Mouse (Mus musculus) lung, postnatal 10 days (tissue): ENCODE data around the gene Fbf1.

Source experiments
- DNase-seq: peaks from one replicate; pipeline ENCODE4 v3.0.0; 2021

The Fbf1 gene

DNA sequence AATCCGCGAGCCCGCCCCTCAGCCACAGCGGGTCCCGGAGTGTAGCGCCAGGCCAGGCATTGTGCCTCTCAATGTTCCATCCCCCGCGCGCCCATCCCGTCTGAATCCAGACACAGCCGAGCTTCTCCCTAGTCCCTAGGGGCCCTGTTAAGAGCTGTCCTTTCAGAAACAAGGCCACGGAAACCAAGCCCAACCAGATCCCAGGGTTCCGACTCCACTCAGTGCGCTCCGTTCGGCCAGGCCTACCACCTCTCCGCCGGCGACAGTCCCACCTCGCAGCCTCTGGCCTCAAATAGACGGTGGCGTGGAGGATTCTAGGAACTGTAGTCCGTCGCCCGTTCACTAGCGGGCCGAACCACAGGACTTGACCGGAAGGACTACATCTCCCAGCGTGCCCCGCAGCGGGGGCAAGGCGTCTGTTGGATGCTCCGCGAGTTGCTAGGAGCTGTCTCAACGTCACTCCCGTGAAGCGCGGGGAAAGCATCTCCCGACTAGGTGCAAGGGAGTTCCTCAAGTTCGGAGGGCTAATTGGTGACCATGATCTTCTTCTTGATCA is at the start of gene Fbf1:
Gene Fbf1 (minus strand): TSS at position 283 of the 556 bp plus-strand sequence.
- peak; percentile 97 for DNase-seq

GRCm38 (mm10) chr11:116216549-116216948 is 48.6 kb upstream of the Fbf1 start:
- no peak for DNase-seq

DNA sequence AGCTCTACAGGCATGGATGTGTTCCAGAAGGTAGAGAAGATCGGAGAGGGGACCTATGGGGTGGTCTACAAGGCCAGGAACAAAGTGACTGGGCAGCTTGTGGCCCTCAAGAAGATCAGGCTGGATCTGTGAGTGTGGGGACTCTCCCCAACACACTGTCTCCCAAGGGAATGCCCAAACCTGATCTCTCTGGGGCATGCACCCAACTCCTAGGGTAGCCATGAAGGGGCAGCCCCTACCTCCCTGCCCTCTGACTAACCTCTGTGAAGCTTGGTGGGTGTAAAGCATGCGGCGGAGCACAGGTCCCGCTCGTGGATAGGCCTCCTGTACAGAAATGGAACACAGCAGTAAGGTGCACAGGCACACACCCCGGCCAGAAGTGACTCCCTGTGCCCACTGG is 48.0 kb upstream of the Fbf1 start:
- no peak for DNase-seq

GRCm38 (mm10) chr11:116215181-116215580 is 47.2 kb upstream of the Fbf1 start:
- peak; percentile 46 for DNase-seq

- no peak for DNase-seq
Measured at GRCm38 (mm10) chr11:116213877-116214510, 46.0 kb upstream of the Fbf1 start.

- DNase-seq, result no peak
Measured at GRCm38 (mm10) chr11:116212847-116213246, 44.9 kb upstream of the Fbf1 start.

- no peak for DNase-seq
Measured at GRCm38 (mm10) chr11:116210696-116211095, 42.7 kb upstream of the Fbf1 start.

GRCm38 (mm10) chr11:116209257-116209656 is 41.3 kb upstream of the Fbf1 start:
- DNase-seq, result no peak

- no peak for DNase-seq
Measured at GRCm38 (mm10) chr11:116208660-116209059, 40.7 kb upstream of the Fbf1 start.

- no peak for DNase-seq
Measured at GRCm38 (mm10) chr11:116206678-116207077, 38.7 kb upstream of the Fbf1 start.

GRCm38 (mm10) chr11:116203150-116203549 is 35.2 kb upstream of the Fbf1 start:
- no peak for DNase-seq

GRCm38 (mm10) chr11:116201151-116201550 is 33.2 kb upstream of the Fbf1 start:
- no peak for DNase-seq

DNA sequence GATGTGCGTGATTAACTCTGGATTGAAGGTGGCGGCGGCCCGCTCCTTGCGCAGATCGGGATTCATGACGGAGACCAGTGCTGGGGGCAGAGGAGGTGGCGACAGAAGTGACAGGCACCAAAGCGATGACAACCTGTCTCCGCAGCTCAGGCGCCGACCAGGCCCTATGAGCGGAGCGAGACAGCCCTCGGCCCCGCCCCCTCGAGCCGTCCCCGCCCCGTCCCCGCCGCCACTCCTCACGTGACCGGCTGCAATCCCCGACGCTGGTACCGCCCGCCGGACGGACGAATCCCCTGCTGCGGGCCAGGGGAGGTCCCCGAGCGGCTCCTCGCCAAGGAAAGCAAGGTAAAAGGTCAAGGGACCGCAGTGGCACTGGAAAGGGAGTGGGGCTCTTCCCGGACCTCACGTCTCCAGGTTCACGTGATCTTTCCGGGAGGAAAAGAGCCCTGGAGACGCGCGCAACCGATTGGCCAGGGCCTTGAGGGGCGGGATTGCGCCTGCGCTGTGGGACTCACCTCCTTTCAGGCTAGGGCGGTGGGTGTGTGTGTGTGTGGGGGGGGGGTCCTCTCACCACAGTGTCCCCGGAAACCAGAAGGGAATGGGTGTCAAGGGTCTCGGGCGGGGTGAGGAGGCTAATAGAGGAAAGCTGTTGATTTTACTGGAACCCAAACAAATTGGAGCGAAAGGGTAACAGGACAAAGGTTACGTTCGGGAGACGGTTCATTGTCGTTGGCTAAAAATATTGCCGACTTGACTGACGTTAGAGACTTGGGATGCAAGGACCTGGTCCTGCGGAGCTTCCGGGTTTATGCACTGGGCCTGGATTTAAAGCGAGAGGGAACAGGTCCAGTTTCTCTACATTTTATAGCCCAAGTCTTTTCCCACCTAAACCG is 30.9 kb upstream of the Fbf1 start, which contains the start of the genes Ten1 and Acox1:
Gene Ten1 (plus strand): TSS at position 217 of the 893 bp plus-strand sequence.
Gene Acox1 (minus strand): TSS at position 407 of the 893 bp plus-strand sequence.
- peak; percentile 98 for DNase-seq

- no peak for DNase-seq
Measured at GRCm38 (mm10) chr11:116198132-116198531, 30.2 kb upstream of the Fbf1 start.

GRCm38 (mm10) chr11:116197584-116197906 is 29.6 kb upstream of the Fbf1 start:
- DNase-seq, result no peak

DNA sequence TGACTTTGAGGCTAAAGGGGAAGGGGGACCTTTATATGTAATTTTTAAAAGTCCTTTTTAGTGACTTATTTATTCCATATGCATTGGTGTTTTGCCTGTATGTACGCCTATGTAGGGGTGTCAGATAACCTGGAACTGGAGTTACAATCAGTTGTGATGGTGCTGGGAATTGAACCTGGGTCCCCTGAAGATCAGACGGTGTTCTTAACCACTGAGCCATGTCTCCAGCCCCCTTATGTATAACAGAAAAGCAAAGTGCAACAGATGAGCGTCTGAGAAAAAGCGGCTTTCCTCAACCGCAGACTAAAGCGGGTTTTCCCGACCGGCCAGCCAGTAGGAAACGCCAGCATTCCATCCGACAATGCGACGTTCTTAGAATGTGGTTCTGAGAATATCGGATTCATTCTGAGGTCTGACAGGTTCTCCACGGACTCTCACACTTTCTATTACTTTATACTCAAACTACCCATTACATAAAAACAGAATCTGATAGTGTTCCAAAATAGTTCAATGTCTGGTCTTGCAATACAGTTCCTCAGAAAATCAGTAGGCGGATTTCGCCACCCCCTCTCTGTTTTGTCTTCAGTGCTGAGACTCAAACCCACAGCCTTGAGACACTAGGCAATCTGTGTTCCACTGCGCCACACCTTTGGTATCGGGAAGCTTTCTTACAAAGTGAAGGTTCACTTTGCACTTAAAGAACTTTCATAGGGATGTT is 29.1 kb upstream of the Fbf1 start:
- no peak for DNase-seq

GRCm38 (mm10) chr11:116196336-116196735 is 28.4 kb upstream of the Fbf1 start:
- no peak for DNase-seq

- no peak for DNase-seq
Measured at GRCm38 (mm10) chr11:116195252-116195651, 27.3 kb upstream of the Fbf1 start.

DNA sequence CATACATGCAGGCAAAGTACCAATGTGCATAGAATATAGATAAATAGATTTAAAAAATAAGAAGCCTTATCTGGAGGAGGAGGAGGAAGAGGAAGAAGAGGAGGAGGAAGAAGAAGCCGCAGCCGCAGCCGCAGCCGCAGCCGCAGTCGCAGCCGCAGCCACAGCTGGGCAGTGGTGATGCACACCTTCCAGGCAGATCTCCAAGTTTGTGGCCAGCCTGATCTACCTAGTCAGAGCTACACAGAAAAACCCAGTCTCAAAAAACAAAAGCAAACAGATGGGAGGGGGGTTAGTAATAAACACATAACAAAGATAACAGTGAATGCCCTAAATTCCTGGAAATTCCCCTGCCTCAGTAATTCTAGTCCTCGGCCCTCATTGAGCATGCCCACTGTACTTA is 26.7 kb upstream of the Fbf1 start:
- no peak for DNase-seq

DNA sequence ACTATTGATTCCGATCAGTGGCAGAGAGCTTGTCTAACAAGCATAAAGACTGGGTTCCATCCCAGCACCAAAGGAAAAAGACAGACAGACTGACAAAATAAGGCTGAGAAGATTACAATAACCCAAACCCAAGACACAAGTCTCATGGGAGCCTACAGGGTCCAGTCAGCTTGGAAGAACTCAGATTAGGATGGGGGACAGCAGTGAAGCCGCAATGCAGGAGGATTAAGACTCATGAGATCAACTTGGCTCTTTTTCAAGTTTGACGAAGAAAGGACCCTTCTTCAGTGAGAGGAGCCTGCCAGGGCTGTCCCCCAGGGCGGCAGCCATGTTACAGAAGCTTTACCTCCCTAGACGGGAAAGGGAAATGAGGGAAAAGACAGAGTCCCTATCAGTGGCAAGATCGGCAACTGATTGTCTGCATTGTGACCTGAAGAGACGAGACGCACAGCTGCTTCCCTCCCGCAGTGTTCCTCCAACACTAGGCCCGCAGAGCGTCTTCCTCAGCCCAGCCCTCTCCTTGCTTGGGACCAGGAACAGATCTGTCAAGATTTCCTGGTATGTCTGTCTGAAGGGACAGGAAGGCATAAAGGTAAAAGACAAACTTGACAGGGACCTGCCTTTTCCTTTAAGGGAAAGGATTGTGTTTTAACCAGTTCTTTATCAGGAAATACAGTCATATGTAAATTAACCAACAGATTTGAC is 19.4 kb upstream of the Fbf1 start:
- no peak for DNase-seq

- no peak for DNase-seq
Measured at GRCm38 (mm10) chr11:116186360-116186759, 18.4 kb upstream of the Fbf1 start.

DNA sequence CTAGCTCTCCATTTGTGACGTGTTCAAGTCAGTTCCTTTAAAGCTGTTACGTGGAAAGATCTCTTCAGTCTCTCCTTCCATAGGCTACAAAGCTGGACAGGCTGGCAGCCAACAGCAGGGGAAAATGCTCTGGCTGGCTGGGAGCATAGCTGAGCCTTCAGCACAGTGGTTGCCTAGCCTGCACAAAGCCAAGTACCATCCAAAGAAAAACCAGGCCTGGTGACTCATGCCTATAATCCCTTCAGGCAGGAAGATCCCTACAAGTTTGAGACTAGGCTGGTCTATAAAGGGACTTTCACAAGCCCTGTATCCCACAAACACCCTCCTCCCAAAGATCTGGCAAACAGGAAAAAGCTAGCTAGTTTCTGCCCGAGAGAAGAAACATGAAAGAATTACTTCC is 17.9 kb upstream of the Fbf1 start:
- no peak for DNase-seq
